Mouse (Mus musculus) frontal cortex, adult (tissue): ENCODE data around the gene Ccni.
A peak's percentile ranks its signal among the peaks of the same experiment; 100 is the strongest.

Experiments
- ATAC-seq: cut with Nextera tagmentation; 2 replicates; pipeline ENCODE4 v1.9.2; 2017; ENCODE audit warnings: mild to moderate bottlenecking, moderate library complexity, mixed read lengths; ENCODE audit not compliant: low TSS enrichment

Ccni gene

DNA sequence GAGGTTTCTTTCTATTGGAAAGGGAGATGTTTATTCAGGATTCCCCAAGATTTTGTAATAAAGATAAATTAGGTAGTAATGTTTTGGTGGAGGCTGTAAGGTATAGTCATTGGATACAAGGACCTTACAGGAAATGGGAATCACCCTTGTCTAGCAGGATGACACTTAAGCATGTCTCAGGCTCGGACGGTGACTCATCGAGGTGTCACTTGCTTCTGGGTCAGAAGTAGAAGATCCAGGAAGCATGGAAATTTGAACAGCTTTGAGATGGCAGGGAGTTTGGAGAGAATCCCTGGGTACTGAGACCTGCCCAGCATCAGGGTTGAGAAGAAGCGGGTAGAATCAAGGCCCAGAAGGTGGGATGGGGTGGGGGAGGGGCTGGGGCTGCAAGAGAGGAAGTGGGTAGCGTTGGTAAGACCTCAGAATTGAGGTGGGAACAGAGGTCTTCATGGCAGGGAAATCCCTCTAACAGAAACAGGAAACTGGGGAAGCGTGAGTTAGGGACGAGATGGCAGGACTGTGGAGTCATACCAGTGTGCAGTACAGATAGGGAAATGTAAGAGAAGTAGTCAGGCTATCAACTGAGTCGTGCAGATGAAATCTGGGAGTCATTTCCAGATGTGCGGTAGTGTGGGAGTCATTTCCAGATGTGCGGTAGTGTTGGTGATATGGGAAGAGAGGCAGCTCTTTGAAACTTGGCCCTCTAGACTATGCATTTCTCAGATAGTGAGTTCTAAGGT, 70.8 kb downstream of the Ccni start:
- no peak for ATAC-seq

DNA sequence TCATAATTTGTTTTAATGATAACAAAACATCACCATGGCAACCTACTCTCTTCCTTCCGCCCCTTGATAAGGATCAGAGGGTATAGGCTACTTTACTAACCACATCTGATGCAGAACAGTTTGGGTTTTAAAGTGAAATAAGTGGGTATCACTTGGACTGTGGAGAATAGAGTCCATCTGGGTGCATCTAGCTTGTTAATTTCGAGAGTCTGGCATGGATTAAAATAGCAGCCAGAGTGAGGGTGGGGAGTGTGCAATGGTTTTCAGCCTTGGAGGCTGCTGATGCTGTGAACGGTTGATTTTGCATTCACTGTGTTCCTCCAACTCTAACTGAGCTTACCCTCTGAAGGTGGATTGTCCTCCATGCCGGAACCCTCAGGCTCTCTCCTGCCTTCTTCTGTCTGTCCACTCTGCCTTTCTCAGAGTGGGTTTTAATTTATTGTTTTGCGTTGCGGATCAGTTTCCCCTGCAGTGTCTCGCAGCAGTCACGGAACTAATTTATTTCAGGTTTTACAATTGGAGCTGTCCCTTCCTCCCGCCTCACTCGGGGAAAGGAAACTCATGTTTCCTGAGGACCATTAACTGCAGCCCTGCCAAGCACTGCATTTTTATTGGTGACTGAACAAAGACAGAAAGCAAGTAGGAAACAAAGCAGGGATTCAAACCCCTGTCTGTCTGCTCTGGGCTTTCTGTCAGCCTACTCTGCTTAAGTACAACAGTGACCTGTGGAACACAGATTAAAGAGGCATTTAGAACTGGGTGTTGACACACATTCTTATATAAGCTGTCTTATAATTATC, 72.7 kb downstream of the Ccni start:
- peak; percentile 78 for ATAC-seq
